Comparison of ENCODE assay signal across 9 mouse cellular contexts in genomic region chr8:123759933-123760332, GRCm38 (mm10). TPM values are rescaled to one million over a fixed set of nuclear protein-coding genes. Genes with fewer than 3 reads are reported as not detected.
DNase-seq lines count a peak whose midpoint lies in the region; ATAC-seq lines count a peak whose summit lies in the region.
"Had no signal": no experiment of that assay in that cellular context is flagged by ENCODE, and none has a peak within 500 bp of the region (broad histone marks: within the 10 kb centered on the region; RNA-seq: fewer than 3 reads in every experiment).

No protein-coding gene starts in this region.

- DNase-seq in lung, postnatal 4 days = no peak
- no peak for DNase-seq in cerebellum, adult 9-10 months
- no peak for DNase-seq in thymus, postnatal 14 days
- no peak for DNase-seq in right cerebral cortex, postnatal 25 days
- DNase-seq: gastrocnemius, postnatal 36 days had no signal

- H3K9me3 ChIP-seq in lung, embryonic 15.5 days = no peaks in the 10 kb centered on the region
- no peaks in the 10 kb centered on the region for H3K9me3 ChIP-seq in forebrain, embryonic 12.5 days
- no peaks in the 10 kb centered on the region for H3K9me3 ChIP-seq in liver, embryonic 12.5 days (replicated peaks)
- H3K9me3 ChIP-seq in stomach, embryonic 16.5 days (replicated peaks; ENCODE audit: control insufficient read depth, low read length) = no peaks in the 10 kb centered on the region

- no peak overlapping the region for H3K4me3 ChIP-seq in lung, embryonic 15.5 days
- H3K4me3 ChIP-seq in forebrain, embryonic 12.5 days (replicated peaks) = peak overlapping the region; percentile 24
- H3K4me3 ChIP-seq in liver, embryonic 12.5 days = no peak overlapping the region
- H3K4me3 ChIP-seq in stomach, embryonic 16.5 days (replicated peaks; ENCODE audit: low read length) = no peak overlapping the region

- WGBS in lung, embryonic 15.5 days = 25% methylated on average over 10 of the region's 10 CpGs
- WGBS in forebrain, embryonic 12.5 days = 3% methylated on average over 10 of the region's 10 CpGs
- WGBS in liver, embryonic 12.5 days (ENCODE audit: insufficient replicate concordance) = 24% methylated on average over 10 of the region's 10 CpGs
- WGBS in stomach, embryonic 16.5 days = 24% methylated on average over 10 of the region's 10 CpGs

- H3K4me1 ChIP-seq in lung, embryonic 15.5 days = peaks cover 38% of the 10 kb centered on the region
- H3K4me1 ChIP-seq in forebrain, embryonic 12.5 days = peaks cover 34% of the 10 kb centered on the region
- peaks cover 7% of the 10 kb centered on the region for H3K4me1 ChIP-seq in liver, embryonic 12.5 days
- peaks cover 29% of the 10 kb centered on the region for H3K4me1 ChIP-seq in stomach, embryonic 16.5 days (ENCODE audit: control insufficient read depth, insufficient read depth, low read length)

- no peak overlapping the region for H3K27ac ChIP-seq in lung, embryonic 15.5 days
- 0 out of 2 replicates have a peak overlapping the region, but pooled peaks have one; percentile 51 for H3K27ac ChIP-seq in forebrain, embryonic 12.5 days
- no peak overlapping the region for H3K27ac ChIP-seq in liver, embryonic 12.5 days
- H3K27ac ChIP-seq in stomach, embryonic 16.5 days (ENCODE audit: low read length) = no peak overlapping the region

- no peaks in the 10 kb centered on the region for H3K36me3 ChIP-seq in lung, embryonic 15.5 days
- no peaks in the 10 kb centered on the region for H3K36me3 ChIP-seq in forebrain, embryonic 12.5 days (replicated peaks)
- H3K36me3 ChIP-seq in liver, embryonic 12.5 days = no peaks in the 10 kb centered on the region
- no peaks in the 10 kb centered on the region for H3K36me3 ChIP-seq in stomach, embryonic 16.5 days (ENCODE audit: control insufficient read depth, insufficient read depth, low read length)

- H3K9ac ChIP-seq in lung, embryonic 15.5 days = no peak overlapping the region
- peak overlapping the region; percentile 31; the same call in 1 of the 2 replicates for H3K9ac ChIP-seq in forebrain, embryonic 12.5 days
- H3K9ac ChIP-seq in liver, embryonic 12.5 days = no peak overlapping the region
- no peak overlapping the region for H3K9ac ChIP-seq in stomach, embryonic 16.5 days (ENCODE audit: low read length)

- no peaks in the 10 kb centered on the region for H3K27me3 ChIP-seq in lung, embryonic 15.5 days
- 0 out of 2 replicates have a peak, but pooled peaks cover 7% of the 10 kb centered on the region for H3K27me3 ChIP-seq in forebrain, embryonic 12.5 days
- peaks cover 36% of the 10 kb centered on the region for H3K27me3 ChIP-seq in liver, embryonic 12.5 days (replicated peaks)
- no peaks in the 10 kb centered on the region for H3K27me3 ChIP-seq in stomach, embryonic 16.5 days (ENCODE audit: control insufficient read depth, insufficient read depth, low read length)

- ATAC-seq in lung, embryonic 15.5 days (ENCODE audit: borderline replicate concordance, extremely low read depth, low FRiP score, low TSS enrichment) = peak; percentile 53; the same call in 1 of the 2 replicates
- peak; percentile 93 for ATAC-seq in forebrain, embryonic 12.5 days (ENCODE audit: low FRiP score)
- ATAC-seq in liver, embryonic 12.5 days = 0 out of 2 replicates have a peak, but pooled peaks have one; percentile 35
- peak; percentile 19; the same call in 1 of the 2 replicates for ATAC-seq in stomach, embryonic 16.5 days (ENCODE audit: insufficient read depth, low FRiP score)

- peak overlapping the region; percentile 31 for H3K4me2 ChIP-seq in lung, embryonic 15.5 days
- peak overlapping the region; percentile 48 for H3K4me2 ChIP-seq in forebrain, embryonic 12.5 days
- peak overlapping the region; percentile 34 for H3K4me2 ChIP-seq in liver, embryonic 12.5 days
- H3K4me2 ChIP-seq in stomach, embryonic 16.5 days (ENCODE audit: low read depth, low read length) = 0 out of 2 replicates have a peak overlapping the region, but pooled peaks have one; percentile 19

RNA-seq across cellular contexts. Expression of gene Rab4a, which starts 45.9 kb away (rescaled TPM):
- 33.2 and 33.8 TPM in 2 replicates for polyA plus RNA-seq in lung, embryonic 15.5 days (2015; fragmentation: Nextera tagmentation; extraction: Ambion mirVana)
- polyA plus RNA-seq in forebrain, embryonic 12.5 days (2016; fragmentation: Nextera tagmentation; extraction: Ambion mirVana) = 61.4 and 63.9 TPM in 2 replicates
- polyA plus RNA-seq in liver, embryonic 12.5 days (2016; fragmentation: Nextera tagmentation; extraction: Ambion mirVana) = 36.3 and 38.3 TPM in 2 replicates
- polyA plus RNA-seq in stomach, embryonic 16.5 days (2015; fragmentation: Nextera tagmentation; extraction: Ambion mirVana) = 42.2 and 44.4 TPM in 2 replicates

Comparison
In these comparisons a context has a peak if more than half of its experiments do, and no peak if none do; other contexts are left out.
1. ATAC-seq: peak in every context shown above with its lines; median percentile 93 in forebrain, embryonic 12.5 days; 53 in lung, embryonic 15.5 days; 35 in liver, embryonic 12.5 days; 19 in stomach, embryonic 16.5 days.